Mouse (Mus musculus): ENCODE measurements around the gene Brd7. TPM values are rescaled to one million over a fixed set of nuclear protein-coding genes. Genes with fewer than 3 reads are reported as not detected.

Gene Brd7
- polyA plus RNA-seq, 2 experiments from 2014 or later = 52.6 to 52.9 TPM

Other genes starting within 250 kb of the Brd7 start
- gene Cnep1r1, start 243.4 kb downstream of the Brd7 start, polyA plus RNA-seq (2017; shearing (Covaris generic)) = 10 to 100 TPM; 21.2 to 50.4 TPM
- gene Heatr3, start 224.3 kb downstream of the Brd7 start, polyA plus RNA-seq (2017; shearing (Covaris generic)) = 10 to 100 TPM; 18.4 to 21.8 TPM
- gene Tent4b, start 163.0 kb downstream of the Brd7 start, polyA plus RNA-seq (2017; shearing (Covaris generic)) = 10 to 100 TPM in 1 of 2 experiments, 1 to 10 TPM in 1; 7.6 to 13.7 TPM
- 100 to 1,000 TPM in 1 of 2 experiments, 10 to 100 TPM in 1; 79.4 to 143 TPM for gene Adcy7, start 89.8 kb downstream of the Brd7 start, polyA plus RNA-seq (2017; shearing (Covaris generic))
- gene Nkd1, start 159.2 kb upstream of the Brd7 start, polyA plus RNA-seq (2017; shearing (Covaris generic)) = not detected

Measured in CD4-positive, CD25-positive, alpha-beta regulatory T cell, adult 4 months (primary cell).